Mouse (Mus musculus) activated CD4-positive, CD25-positive, alpha-beta regulatory T cell (primary cell): Measurements from ENCODE around the gene Ergic3. TPM values are rescaled to one million over a fixed set of nuclear protein-coding genes. Genes with fewer than 3 reads are reported as not detected.

Experiments
- polyA plus RNA-seq, 2 experiments: library from polyadenylated mRNA; unstranded; fragments of 100-300 nt; shearing (Covaris generic); gene quantifications; one replicate each; pipeline ENCODE4 v1.2.1; 2017

Ergic3 gene
- polyA plus RNA-seq, result 100 to 1,000 TPM; 132 to 136 TPM

DNA sequence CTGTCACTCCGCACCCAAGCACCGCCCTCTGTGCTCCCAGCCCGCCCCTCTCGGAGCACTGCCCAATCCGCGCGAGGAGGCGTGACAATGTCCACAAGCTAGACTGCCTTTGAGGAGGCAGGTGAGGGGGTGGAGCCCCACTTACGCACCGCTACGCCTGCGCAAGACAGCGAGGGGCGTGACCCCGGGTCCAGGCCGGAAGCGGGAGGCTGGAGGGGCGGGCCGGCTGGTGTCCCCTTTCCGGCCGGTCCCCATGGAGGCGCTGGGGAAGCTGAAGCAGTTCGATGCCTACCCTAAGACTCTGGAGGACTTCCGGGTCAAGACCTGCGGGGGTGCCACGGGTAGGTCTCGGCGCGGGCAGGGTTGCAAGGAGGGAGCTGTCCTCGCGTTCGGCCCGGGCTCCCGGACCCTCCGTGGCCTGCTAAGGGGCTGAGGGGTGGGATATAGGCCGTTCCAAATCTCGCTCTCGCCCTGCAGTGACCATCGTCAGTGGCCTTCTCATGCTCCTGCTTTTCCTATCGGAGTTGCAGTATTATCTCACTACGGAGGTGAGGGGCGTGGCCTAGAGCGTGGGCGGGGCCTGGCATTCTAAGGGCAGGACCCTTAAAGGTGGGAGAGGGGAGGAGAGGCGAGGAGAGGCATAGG is at the start of gene Ergic3, which contains the start of gene 6430550D23Rik:
TSS of gene Ergic3 (plus strand) at position 158 of the 645 bp plus-strand sequence.
TSS of gene 6430550D23Rik (minus strand) at position 90 of the 645 bp plus-strand sequence.

DNA sequence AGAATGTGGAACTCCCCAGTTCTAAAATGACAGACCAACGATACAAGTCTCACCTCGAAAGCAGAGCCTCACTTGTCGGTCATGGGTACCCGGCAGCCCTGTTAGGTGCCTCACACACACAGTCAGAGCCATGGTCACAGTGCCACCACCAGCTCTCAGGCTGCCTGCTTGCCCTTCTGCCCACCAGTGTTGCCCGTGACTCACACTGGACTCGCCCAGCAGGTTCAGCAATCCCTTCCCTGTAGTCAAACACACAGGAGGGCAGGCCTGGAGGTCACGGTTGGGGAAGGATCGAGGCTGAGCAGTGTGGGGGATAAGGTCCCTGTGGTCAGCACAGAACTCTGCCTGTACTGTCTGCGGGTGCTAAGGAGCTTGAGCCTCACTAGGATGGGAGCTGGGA is 45.0 kb downstream of the Ergic3 start, which contains the start of gene Fer1l4:
TSS of gene Fer1l4 (minus strand) at position 132 of the 400 bp plus-strand sequence.

GRCm38 (mm10) chr2:156065099-156066041 is 57.5 kb downstream of the Ergic3 start, which contains the start of gene Spag4:
Spag4 (plus strand) TSS chr2:156065175.

Other genes starting within 250 kb of the Ergic3 start
- under 1 TPM in 1 of 2 experiments, not detected in 1; 0.06 TPM for gene Mmp24, start 232.7 kb upstream of the Ergic3 start, polyA plus RNA-seq
- gene BC029722, start 188.6 kb upstream of the Ergic3 start, polyA plus RNA-seq, result 10 to 100 TPM; 44.9 to 51.3 TPM
- 100 to 1,000 TPM; 204 to 246 TPM for gene Eif6, start 181.1 kb upstream of the Ergic3 start, polyA plus RNA-seq
- not detected for gene Fam83c, start 173.2 kb upstream of the Ergic3 start, polyA plus RNA-seq
- 10 to 100 TPM; 26.6 to 30.4 TPM for gene Uqcc1, start 77.7 kb upstream of the Ergic3 start, polyA plus RNA-seq
- not detected for gene Gm15557, start 67.3 kb upstream of the Ergic3 start, polyA plus RNA-seq
- gene Gdf5, start 62.7 kb upstream of the Ergic3 start, polyA plus RNA-seq, result not detected
- gene Cep250, start 51.6 kb upstream of the Ergic3 start, polyA plus RNA-seq, result 10 to 100 TPM; 23.8 to 46.7 TPM
- 1 to 10 TPM; 1.4 to 2.1 TPM for gene 6430550D23Rik, start 68 bp upstream of the Ergic3 start, polyA plus RNA-seq
- gene Fer1l4, start 44.9 kb downstream of the Ergic3 start, polyA plus RNA-seq, result under 1 TPM in 1 of 2 experiments, not detected in 1; 0.11 TPM
- under 1 TPM; 0.27 to 0.60 TPM for gene Spag4, start 57.1 kb downstream of the Ergic3 start, polyA plus RNA-seq
- gene Cpne1, start 103.9 kb downstream of the Ergic3 start, polyA plus RNA-seq, result 100 to 1,000 TPM in 1 of 2 experiments, 10 to 100 TPM in 1; 99.2 to 101 TPM
- gene Rbm12, start 103.9 kb downstream of the Ergic3 start, polyA plus RNA-seq, result 10 to 100 TPM; 22.7 to 30.1 TPM
- gene Gm28036, start 119.0 kb downstream of the Ergic3 start, polyA plus RNA-seq, result 10 to 100 TPM; 14.5 to 20.1 TPM
- 100 to 1,000 TPM; 177 to 202 TPM for gene Romo1, start 136.0 kb downstream of the Ergic3 start, polyA plus RNA-seq
- gene Nfs1, start 136.1 kb downstream of the Ergic3 start, polyA plus RNA-seq, result 10 to 100 TPM; 55.4 to 63.2 TPM
- gene Rbm39, start 172.2 kb downstream of the Ergic3 start, polyA plus RNA-seq, result 100 to 1,000 TPM; 791 to 895 TPM
- gene Phf20, start 188.4 kb downstream of the Ergic3 start, polyA plus RNA-seq, result 10 to 100 TPM; 53.5 to 76.8 TPM